Mouse (Mus musculus): ENCODE data around the gene Pla2g7. TPM values are rescaled to one million over a fixed set of nuclear protein-coding genes. Genes with fewer than 3 reads are reported as not detected.

Gene Pla2g7
- total RNA-seq (2014; rRNA removed; ENCODE audit: low replicate concordance): 2.6 and 22.7 TPM in 2 replicates
- 11.1 and 12.3 TPM in 2 replicates for polyA plus RNA-seq (2015; fragmentation: Nextera tagmentation; extraction: Ambion mirVana)

GRCm38 (mm10) chr17:43567992-43568888, at the start of gene Pla2g7:
TSS of gene Pla2g7 (plus strand) at chr17:43568098.
- WGBS: 1% methylated on average over 34 of the region's 34 CpGs
- peak; percentile 66 for ATAC-seq (ENCODE audit: insufficient read depth, low read depth)

GRCm38 (mm10) chr17:43518644-43519409, 49.1 kb upstream of the Pla2g7 start:
- peak; percentile 55; the same call in 1 of the 2 replicates for ATAC-seq (ENCODE audit: insufficient read depth, low read depth)
- peak; percentile 87 for DNase-seq (ENCODE audit: low spot score)
- Histone ChIP-seq H3K4me1 (ENCODE audit: control insufficient read depth, insufficient read depth) (no peaks in the 10 kb centered on the region), H3K27me3 (ENCODE audit: control insufficient read depth, insufficient read depth, low read length) (no peaks in the 10 kb centered on the region), H3K27ac (ENCODE audit: low read depth) (no peak overlapping the region), H3K9ac (replicated peaks; ENCODE audit: low read depth, low read length) (no peak overlapping the region), H3K4me2 (ENCODE audit: low read depth, low read length) (no peak overlapping the region), H3K9me3 (replicated peaks; ENCODE audit: control insufficient read depth, low read length) (peaks cover 8% of the 10 kb centered on the region), H3K36me3 (replicated peaks; ENCODE audit: control insufficient read depth, insufficient read depth, low read length) (no peaks in the 10 kb centered on the region), H3K4me3 (ENCODE audit: low read depth, low read length) (no peak overlapping the region)
- no peak for TF ChIP-seq EP300 (IDR thresholded peaks at IDR 0.05; ENCODE audit: low read depth)
- TF ChIP-seq CTCF (IDR thresholded peaks at IDR 0.05; ENCODE audit: low read depth): peak; percentile 83
- 28% methylated on average over 18 of the region's 18 CpGs for WGBS

More at GRCm38 (mm10) chr17:43567992-43568888, at the start of gene Pla2g7:
- Histone ChIP-seq H3K9me3 (replicated peaks; ENCODE audit: control insufficient read depth, low read length) (no peaks in the 10 kb centered on the region), H3K4me3 (ENCODE audit: low read depth, low read length) (peak within 1 kb of the TSS; percentile 52), H3K36me3 (replicated peaks; ENCODE audit: control insufficient read depth, insufficient read depth, low read length) (no peaks in the 10 kb centered on the region), H3K9ac (replicated peaks; ENCODE audit: low read depth, low read length) (peak within 1 kb of the TSS; percentile 12), H3K27ac (ENCODE audit: low read depth) (no peak within 1 kb of the TSS), H3K4me1 (ENCODE audit: control insufficient read depth, insufficient read depth) (peaks cover 4% of the 10 kb centered on the region; the same call in 1 of the 2 replicates), H3K4me2 (ENCODE audit: low read depth, low read length) (peak within 1 kb of the TSS; percentile 68), H3K27me3 (ENCODE audit: control insufficient read depth, insufficient read depth, low read length) (no peaks in the 10 kb centered on the region)
- TF ChIP-seq CTCF (IDR thresholded peaks at IDR 0.05; ENCODE audit: low read depth) (no peak), EP300 (IDR thresholded peaks at IDR 0.05; ENCODE audit: low read depth) (no peak)
- peak; percentile 57 for DNase-seq (ENCODE audit: low spot score)

- H3K4me1 ChIP-seq (ENCODE audit: control insufficient read depth, insufficient read depth): no peaks in the 10 kb centered on the region
- no peak overlapping the region for H3K9ac ChIP-seq (replicated peaks; ENCODE audit: low read depth, low read length)
- no peak overlapping the region for H3K4me3 ChIP-seq (ENCODE audit: low read depth, low read length)
- no peak overlapping the region for H3K27ac ChIP-seq (ENCODE audit: low read depth)
- no peak for TF ChIP-seq EP300 (IDR thresholded peaks at IDR 0.05; ENCODE audit: low read depth)
- no peak for TF ChIP-seq CTCF (IDR thresholded peaks at IDR 0.05; ENCODE audit: low read depth)
- H3K9me3 ChIP-seq (replicated peaks; ENCODE audit: control insufficient read depth, low read length): 0 out of 2 replicates have a peak, but pooled peaks cover under 1% of the 10 kb centered on the region
- WGBS: 73% methylated on average over 3 of the region's 3 CpGs
- ATAC-seq (ENCODE audit: insufficient read depth, low read depth): no peak
- no peak for DNase-seq (ENCODE audit: low spot score)
- no peaks in the 10 kb centered on the region for H3K36me3 ChIP-seq (replicated peaks; ENCODE audit: control insufficient read depth, insufficient read depth, low read length)
- no peaks in the 10 kb centered on the region for H3K27me3 ChIP-seq (ENCODE audit: control insufficient read depth, insufficient read depth, low read length)
- no peak overlapping the region for H3K4me2 ChIP-seq (ENCODE audit: low read depth, low read length)
Observed at GRCm38 (mm10) chr17:43520166-43520565, 47.7 kb upstream of the Pla2g7 start.

- H3K9me3 ChIP-seq (replicated peaks; ENCODE audit: control insufficient read depth, low read length): no peaks in the 10 kb centered on the region
- 80% methylated on average over 2 of the region's 2 CpGs for WGBS
- ATAC-seq (ENCODE audit: insufficient read depth, low read depth) (no peak), DNase-seq (ENCODE audit: low spot score) (no peak)
- H3K4me2 ChIP-seq (ENCODE audit: low read depth, low read length): no peak overlapping the region
- no peak overlapping the region for H3K4me3 ChIP-seq (ENCODE audit: low read depth, low read length)
- no peaks in the 10 kb centered on the region for H3K4me1 ChIP-seq (ENCODE audit: control insufficient read depth, insufficient read depth)
- no peaks in the 10 kb centered on the region for H3K36me3 ChIP-seq (replicated peaks; ENCODE audit: control insufficient read depth, insufficient read depth, low read length)
- no peaks in the 10 kb centered on the region for H3K27me3 ChIP-seq (ENCODE audit: control insufficient read depth, insufficient read depth, low read length)
- TF ChIP-seq EP300 (IDR thresholded peaks at IDR 0.05; ENCODE audit: low read depth) (no peak), CTCF (IDR thresholded peaks at IDR 0.05; ENCODE audit: low read depth) (no peak)
- H3K9ac ChIP-seq (replicated peaks; ENCODE audit: low read depth, low read length): no peak overlapping the region
- no peak overlapping the region for H3K27ac ChIP-seq (ENCODE audit: low read depth)
Observed at GRCm38 (mm10) chr17:43530507-43530906, 37.4 kb upstream of the Pla2g7 start.

- Histone ChIP-seq H3K9ac (replicated peaks; ENCODE audit: low read depth, low read length) (no peak overlapping the region), H3K27me3 (ENCODE audit: control insufficient read depth, insufficient read depth, low read length) (no peaks in the 10 kb centered on the region), H3K36me3 (replicated peaks; ENCODE audit: control insufficient read depth, insufficient read depth, low read length) (no peaks in the 10 kb centered on the region), H3K4me2 (ENCODE audit: low read depth, low read length) (no peak overlapping the region), H3K4me1 (ENCODE audit: control insufficient read depth, insufficient read depth) (no peaks in the 10 kb centered on the region), H3K27ac (ENCODE audit: low read depth) (no peak overlapping the region), H3K9me3 (replicated peaks; ENCODE audit: control insufficient read depth, low read length) (no peaks in the 10 kb centered on the region), H3K4me3 (ENCODE audit: low read depth, low read length) (no peak overlapping the region)
- 86% methylated on average over 4 of the region's 4 CpGs for WGBS
- ATAC-seq (ENCODE audit: insufficient read depth, low read depth): no peak
- TF ChIP-seq CTCF (IDR thresholded peaks at IDR 0.05; ENCODE audit: low read depth) (no peak), EP300 (IDR thresholded peaks at IDR 0.05; ENCODE audit: low read depth) (no peak)
- DNase-seq (ENCODE audit: low spot score): no peak
Observed at GRCm38 (mm10) chr17:43531192-43531591, 36.7 kb upstream of the Pla2g7 start.
